Mouse (Mus musculus) heart, postnatal 0 days (tissue): ENCODE measurements around the gene Stat4. TPM values are rescaled to one million over a fixed set of nuclear protein-coding genes. Genes with fewer than 3 reads are reported as not detected.

Experiments
- ATAC-seq: fragments of 200-750 bp; cut with Nextera tagmentation; 2 replicates; pipeline ENCODE4 v1.8.0; 2017; ENCODE audit warnings: low read depth, moderate number of reproducible peaks, moderate library complexity; ENCODE audit not compliant: insufficient read depth
- DNase-seq: peaks from one replicate; pipeline ENCODE4 v3.0.0-alpha.2; 2016; ENCODE audit warnings: low spot score
- H3K27ac ChIP-seq: fragments of 300-500 bp; sonication (generic); 2 replicates; pipeline ENCODE4 v1.5.1; 2014; ENCODE audit warnings: low read depth, mild to moderate bottlenecking
- H3K27me3 ChIP-seq: fragments of 300-500 bp; sonication (generic); 2 replicates; pipeline ENCODE4 v1.6.1; 2014; ENCODE audit warnings: low read length, mixed read lengths; ENCODE audit not compliant: control insufficient read depth, insufficient read depth
- H3K36me3 ChIP-seq: fragments of 300-500 bp; sonication (generic); replicated peaks from 2 replicates; pipeline ENCODE4 v1.6.1; 2014; ENCODE audit warnings: low read length, mixed read lengths; ENCODE audit not compliant: control insufficient read depth, insufficient read depth
- H3K4me1 ChIP-seq: fragments of 300-500 bp; sonication (generic); 2 replicates; pipeline ENCODE4 v1.6.1; 2014; ENCODE audit warnings: antibody characterized with exemption; ENCODE audit not compliant: control insufficient read depth, insufficient read depth
- H3K4me2 ChIP-seq: fragments of 300-500 bp; sonication (generic); 2 replicates; pipeline ENCODE4 v1.6.1; 2014; ENCODE audit warnings: low read depth, mild to moderate bottlenecking, low read length, moderate library complexity
- H3K4me3 ChIP-seq: fragments of 300-500 bp; sonication (generic); 2 replicates; pipeline ENCODE4 v1.5.1; 2014; ENCODE audit warnings: low read depth, low read length
- H3K9ac ChIP-seq: fragments of 300-500 bp; sonication (generic); replicated peaks from 2 replicates; pipeline ENCODE4 v1.6.1; 2014; ENCODE audit warnings: low read depth, low read length, mixed read lengths
- H3K9me3 ChIP-seq: fragments of 300-500 bp; sonication (generic); replicated peaks from 2 replicates; pipeline ENCODE4 v1.6.1; 2016; ENCODE audit warnings: low read length; ENCODE audit not compliant: control insufficient read depth
- CTCF ChIP-seq: IDR thresholded peaks from 2 replicates; pipeline ENCODE4 v1.5.1; 2016; ENCODE audit warnings: antibody characterized with exemption, control low read depth, low read depth
- EP300 ChIP-seq: IDR thresholded peaks from 2 replicates; pipeline ENCODE4 v1.6.1; 2016; ENCODE audit warnings: antibody characterized with exemption, low read depth
- WGBS: fragments of 180-500 bp; shearing (Covaris S2); extraction: QIAGEN DNeasy Blood & Tissue Kit; methylation state at CpG from one replicate; pipeline ENCODE4 v1.1.7; 2014; 5-methylcytosine and 5-hydroxymethylcytosine counted together
- polyA plus RNA-seq: library from polyadenylated mRNA; unstranded; fragments of >200 nt; fragmentation: Nextera tagmentation; extraction: Ambion mirVana; gene quantifications from 2 replicates; pipeline ENCODE4 v1.2.1, GENCODE M21; 2015
- total RNA-seq: library from RNA; depleted of rRNA; stranded (reverse); fragments of >200 nt; gene quantifications from 2 replicates; pipeline ENCODE4 v1.2.3, GENCODE M21; 2014; ENCODE audit warnings: low replicate concordance

Gene Stat4
- total and polyA plus RNA-seq, 2 experiments from 2014 or later: 0.27 to 0.33 TPM

DNA sequence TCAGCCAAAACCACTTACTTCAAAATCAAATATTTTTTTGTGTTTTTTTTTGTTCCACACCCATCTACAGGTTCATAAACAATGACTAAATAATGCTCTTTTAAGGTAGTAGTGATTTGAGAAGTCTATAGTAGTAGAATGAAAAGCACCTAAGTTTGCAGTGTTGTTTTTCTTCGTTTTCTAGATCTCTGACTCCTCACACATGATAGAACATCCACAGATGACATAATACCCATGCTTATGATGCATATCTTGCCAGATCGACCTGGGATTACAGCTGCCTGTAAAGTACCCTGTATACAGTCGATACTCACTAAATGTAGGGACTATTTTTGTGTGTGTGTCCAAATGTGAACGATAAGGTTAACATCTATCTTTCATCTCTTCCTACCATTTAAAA is 69.0 kb downstream of the Stat4 start:
- Histone ChIP-seq H3K9ac (no peak overlapping the region), H3K27me3 (no peaks in the 10 kb centered on the region), H3K4me1 (no peaks in the 10 kb centered on the region), H3K36me3 (no peaks in the 10 kb centered on the region), H3K4me3 (no peak overlapping the region), H3K4me2 (no peak overlapping the region), H3K9me3 (no peaks in the 10 kb centered on the region), H3K27ac (no peak overlapping the region)
- DNase-seq: no peak
- TF ChIP-seq EP300 (no peak), CTCF (no peak)
- WGBS: 73% methylated on average over 4 of the region's 4 CpGs
- ATAC-seq: no peak

DNA sequence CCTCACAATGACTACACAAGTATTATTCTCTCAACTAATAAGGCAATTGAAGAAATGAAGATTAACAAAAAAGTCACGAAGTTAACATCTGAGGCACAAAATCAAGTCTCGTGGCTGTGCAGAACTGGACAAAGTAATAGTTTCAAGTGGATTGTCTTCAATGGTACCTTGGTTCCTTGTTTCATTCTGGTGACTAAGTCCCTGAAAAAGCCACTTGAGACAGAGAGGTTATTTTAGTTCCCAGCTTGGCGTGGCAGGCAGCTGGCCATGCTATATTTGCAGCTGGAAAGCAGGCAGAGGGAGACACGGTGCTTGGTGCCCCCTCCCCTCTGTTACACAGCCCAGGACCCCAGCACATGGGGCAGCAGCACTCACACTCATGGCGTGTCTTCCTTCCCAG is 70.2 kb downstream of the Stat4 start:
- Histone ChIP-seq H3K4me2 (no peak overlapping the region), H3K27me3 (no peaks in the 10 kb centered on the region), H3K9ac (no peak overlapping the region), H3K27ac (no peak overlapping the region), H3K9me3 (no peaks in the 10 kb centered on the region), H3K4me1 (no peaks in the 10 kb centered on the region), H3K36me3 (no peaks in the 10 kb centered on the region), H3K4me3 (no peak overlapping the region)
- 39% methylated on average over 5 of the region's 5 CpGs for WGBS
- no peak for TF ChIP-seq CTCF
- no peak for TF ChIP-seq EP300
- no peak for DNase-seq
- no peak for ATAC-seq

- 76% methylated on average over 1 of the region's 1 CpGs for WGBS
These were observed 79.3 kb downstream of the Stat4 start for GRCm38 (mm10) chr1:52066276-52066675.

DNA sequence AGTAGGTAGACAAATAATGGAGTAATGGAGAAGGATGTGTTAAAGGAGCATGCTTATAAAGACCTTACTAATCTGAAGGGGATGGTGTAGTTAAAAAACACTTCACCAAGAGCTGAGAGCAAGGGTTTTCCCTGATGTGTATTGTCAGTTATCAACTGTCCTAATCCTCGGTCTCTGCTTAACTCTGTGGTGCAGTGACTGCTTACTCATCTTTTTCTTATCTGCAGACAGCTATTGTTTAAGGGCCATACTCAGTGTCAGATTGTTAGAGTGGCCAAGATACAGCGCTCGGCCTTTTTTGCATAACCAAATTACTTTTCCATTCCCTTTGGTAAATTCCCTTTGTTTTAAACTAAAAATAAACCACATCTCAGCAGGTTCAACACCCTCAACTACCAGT is 79.7 kb downstream of the Stat4 start:
- H3K4me2 ChIP-seq: no peak overlapping the region
- H3K9me3 ChIP-seq: no peaks in the 10 kb centered on the region
- ATAC-seq (no peak), DNase-seq (no peak)
- H3K4me3 ChIP-seq: no peak overlapping the region
- no peaks in the 10 kb centered on the region for H3K36me3 ChIP-seq
- 29% methylated on average over 3 of the region's 3 CpGs for WGBS
- no peak overlapping the region for H3K27ac ChIP-seq
- no peaks in the 10 kb centered on the region for H3K4me1 ChIP-seq
- no peak for TF ChIP-seq CTCF
- no peak for TF ChIP-seq EP300
- no peaks in the 10 kb centered on the region for H3K27me3 ChIP-seq
- no peak overlapping the region for H3K9ac ChIP-seq

More at GRCm38 (mm10) chr1:52066276-52066675, 79.3 kb downstream of the Stat4 start:
- Histone ChIP-seq H3K27me3 (no peaks in the 10 kb centered on the region), H3K9me3 (no peaks in the 10 kb centered on the region), H3K4me3 (no peak overlapping the region), H3K9ac (no peak overlapping the region), H3K36me3 (no peaks in the 10 kb centered on the region), H3K4me2 (no peak overlapping the region), H3K27ac (no peak overlapping the region), H3K4me1 (no peaks in the 10 kb centered on the region)
- ATAC-seq (no peak), DNase-seq (no peak)
- no peak for TF ChIP-seq EP300
- TF ChIP-seq CTCF: no peak

- Histone ChIP-seq H3K4me2 (no peak overlapping the region), H3K4me3 (no peak overlapping the region), H3K4me1 (no peaks in the 10 kb centered on the region), H3K27me3 (no peaks in the 10 kb centered on the region), H3K36me3 (no peaks in the 10 kb centered on the region), H3K27ac (no peak overlapping the region), H3K9me3 (no peaks in the 10 kb centered on the region), H3K9ac (no peak overlapping the region)
- TF ChIP-seq CTCF: no peak
- TF ChIP-seq EP300: no peak
- WGBS: 27% methylated on average over 10 of the region's 10 CpGs
- ATAC-seq (no peak), DNase-seq (no peak)
These were observed 92.9 kb downstream of the Stat4 start for GRCm38 (mm10) chr1:52079724-52080367.

GRCm38 (mm10) chr1:52080375-52080774 is 93.4 kb downstream of the Stat4 start:
- Histone ChIP-seq H3K4me3 (no peak overlapping the region), H3K9me3 (no peaks in the 10 kb centered on the region), H3K4me1 (no peaks in the 10 kb centered on the region), H3K36me3 (no peaks in the 10 kb centered on the region), H3K27ac (no peak overlapping the region), H3K4me2 (no peak overlapping the region), H3K9ac (no peak overlapping the region), H3K27me3 (no peaks in the 10 kb centered on the region)
- ATAC-seq (no peak), DNase-seq (no peak)
- 49% methylated on average over 8 of the region's 8 CpGs for WGBS
- no peak for TF ChIP-seq EP300
- TF ChIP-seq CTCF: no peak
